Mouse (Mus musculus) olfactory bulb, adult 2 months (tissue): ENCODE measurements around the gene Gm16181.

Experiments used
- CTCF ChIP-seq: fragments of 200-500 bp; IDR thresholded peaks from 2 replicates; pipeline ENCODE4 v1.5.1; 2012; ENCODE audit warnings: low read depth, mild to moderate bottlenecking, low read length, moderate library complexity; ENCODE audit not compliant: insufficient read depth
- POLR2A ChIP-seq: fragments of 200-500 bp; IDR thresholded peaks from 2 replicates; pipeline ENCODE4 v1.6.1; 2012; ENCODE audit warnings: mild to moderate bottlenecking, low read depth, low read length, moderate library complexity; ENCODE audit not compliant: insufficient read depth

- TF ChIP-seq CTCF = no peak
- no peak for TF ChIP-seq POLR2A
Measured at GRCm38 (mm10) chr17:35248986-35249385, 28.4 kb downstream of the Gm16181 start.
